Mouse (Mus musculus) stomach, postnatal 0 days (tissue): ENCODE measurements at regions not wholly inside any gene's neighbourhood (a gene's known extent, or its start where the extent isn't known, plus 50 kb on each side); places are given as distances from the start of the nearest gene placed in this dataset.

ENCODE experiments used
- CTCF ChIP-seq: IDR thresholded peaks from 2 replicates; pipeline ENCODE4 v1.5.1; 2016; ENCODE audit warnings: antibody characterized with exemption, low read depth, mild to moderate bottlenecking, moderate library complexity
- EP300 ChIP-seq: optimal IDR thresholded peaks from 2 replicates; pipeline ENCODE3; 2016; ENCODE audit warnings: antibody characterized with exemption

- no peak for TF ChIP-seq CTCF
- no peak for TF ChIP-seq EP300
These were observed 63.9 kb upstream of the Gm11146 start for GRCm38 (mm10) chr16:77665781-77666180.
